Mouse (Mus musculus) intestine, embryonic 15.5 days (tissue): Measurements from ENCODE around the gene Bglap. TPM values are rescaled to one million over a fixed set of nuclear protein-coding genes. Genes with fewer than 3 reads are reported as not detected.
A peak's percentile ranks its signal among the peaks of the same experiment; 100 is the strongest.
"Not testable (repeated sequence)": the region's sequence is repeated elsewhere in the genome, so short reads cannot be mapped to it uniquely, and the experiment has no call there.

Experiments
- ATAC-seq: fragments of 200-750 bp; cut with Nextera tagmentation; 2 replicates; pipeline ENCODE4 v1.8.0; 2017; ENCODE audit warnings: moderate TSS enrichment, moderate library complexity
- H3K27ac ChIP-seq: fragments of 300-500 bp; sonication (generic); 2 replicates; pipeline ENCODE4 v1.5.1; 2015; ENCODE audit warnings: mild to moderate bottlenecking, inconsistent platforms
- H3K27me3 ChIP-seq: fragments of 300-500 bp; sonication (generic); replicated peaks from 2 replicates; pipeline ENCODE4 v1.6.1; 2015; ENCODE audit warnings: inconsistent platforms
- H3K36me3 ChIP-seq: fragments of 300-500 bp; sonication (generic); 2 replicates; pipeline ENCODE4 v1.6.1; 2015; ENCODE audit warnings: inconsistent platforms
- H3K4me1 ChIP-seq: fragments of 300-500 bp; sonication (generic); replicated peaks from 2 replicates; pipeline ENCODE4 v1.6.1; 2015; ENCODE audit warnings: inconsistent platforms
- H3K4me2 ChIP-seq: fragments of 300-500 bp; sonication (generic); replicated peaks from 2 replicates; pipeline ENCODE4 v1.6.1; 2015; ENCODE audit warnings: mild to moderate bottlenecking, inconsistent platforms
- H3K4me3 ChIP-seq: fragments of 300-500 bp; sonication (generic); replicated peaks from 2 replicates; pipeline ENCODE4 v1.5.1; 2015; ENCODE audit warnings: inconsistent platforms
- H3K9ac ChIP-seq: fragments of 300-500 bp; sonication (generic); 2 replicates; pipeline ENCODE4 v1.6.1; 2015; ENCODE audit warnings: inconsistent platforms
- H3K9me3 ChIP-seq: fragments of 300-500 bp; sonication (generic); 2 replicates; pipeline ENCODE4 v1.6.1; 2016; ENCODE audit warnings: inconsistent platforms
- WGBS: fragments of 180-500 bp; shearing (Covaris S2); methylation state at CpG from one replicate; pipeline ENCODE4 v1.1.7; 2015; 5-methylcytosine and 5-hydroxymethylcytosine counted together
- polyA plus RNA-seq: library from polyadenylated mRNA; unstranded; fragments of >200 nt; fragmentation: Nextera tagmentation; extraction: Ambion mirVana; gene quantifications from 2 replicates; pipeline ENCODE4 v1.2.1, GENCODE M21; 2015

Bglap gene
- not detected in 2 replicates for polyA plus RNA-seq

- 76% methylated on average over 5 of the region's 5 CpGs for WGBS
- H3K4me1 ChIP-seq, result 0 out of 2 replicates have a peak, but pooled peaks cover 3% of the 10 kb centered on the region
- H3K27ac ChIP-seq, result no peak within 1 kb of the TSS
- H3K9ac ChIP-seq, result no peak within 1 kb of the TSS
- no peak within 1 kb of the TSS for H3K4me2 ChIP-seq
- H3K36me3 ChIP-seq, result no peaks in the 10 kb centered on the region
- no peak within 1 kb of the TSS for H3K4me3 ChIP-seq
- no peaks in the 10 kb centered on the region for H3K27me3 ChIP-seq
- no peaks in the 10 kb centered on the region for H3K9me3 ChIP-seq
- ATAC-seq, result no peak
Observed at GRCm38 (mm10) chr3:88384364-88384763, at the start of gene Bglap. Gene Bglap, minus strand, starts transcription at chr3:88384464.

- not testable (repeated sequence) for ATAC-seq, H3K4me2 ChIP-seq, H3K9ac ChIP-seq, H3K4me3 ChIP-seq, H3K27me3 ChIP-seq, H3K9me3 ChIP-seq, H3K36me3 ChIP-seq, H3K27ac ChIP-seq
- peaks cover 10% of the 10 kb centered on the region for H3K4me1 ChIP-seq
- 71% methylated on average over 8 of the region's 8 CpGs for WGBS
Observed at GRCm38 (mm10) chr3:88428639-88429038, 44.4 kb upstream of the Bglap start.

- H3K27me3 ChIP-seq, result no peaks in the 10 kb centered on the region
- no peak overlapping the region for H3K4me2 ChIP-seq
- H3K9ac ChIP-seq, result no peak overlapping the region
- no peaks in the 10 kb centered on the region for H3K9me3 ChIP-seq
- H3K27ac ChIP-seq, result no peak overlapping the region
- H3K4me3 ChIP-seq, result no peak overlapping the region
- peaks cover 16% of the 10 kb centered on the region for H3K4me1 ChIP-seq
- no peak for ATAC-seq
- WGBS, result 73% methylated on average over 4 of the region's 4 CpGs
- no peaks in the 10 kb centered on the region for H3K36me3 ChIP-seq
Observed at GRCm38 (mm10) chr3:88427342-88427905, 43.2 kb upstream of the Bglap start.

GRCm38 (mm10) chr3:88425708-88426420 lies 41.6 kb upstream of the Bglap start:
- Histone ChIP-seq H3K9me3 (no peaks in the 10 kb centered on the region), H3K27me3 (no peaks in the 10 kb centered on the region), H3K9ac (no peak overlapping the region), H3K36me3 (0 out of 2 replicates have a peak, but pooled peaks cover 5% of the 10 kb centered on the region), H3K4me3 (no peak overlapping the region), H3K27ac (no peak overlapping the region), H3K4me1 (peaks cover 27% of the 10 kb centered on the region), H3K4me2 (no peak overlapping the region)
- no peak for ATAC-seq
- 78% methylated on average over 10 of the region's 10 CpGs for WGBS

- 12% methylated on average over 2 of the region's 2 CpGs for WGBS
- no peaks in the 10 kb centered on the region for H3K9me3 ChIP-seq
- H3K4me2 ChIP-seq, result peak overlapping the region; percentile 45
- H3K27me3 ChIP-seq, result no peaks in the 10 kb centered on the region
- H3K27ac ChIP-seq, result no peak overlapping the region
- peak overlapping the region; percentile 74 for H3K4me3 ChIP-seq
- H3K4me1 ChIP-seq, result peaks cover 27% of the 10 kb centered on the region
- peaks cover 10% of the 10 kb centered on the region for H3K36me3 ChIP-seq
- no peak overlapping the region for H3K9ac ChIP-seq
- peak; percentile 19; the same call in 1 of the 2 replicates for ATAC-seq
Observed at GRCm38 (mm10) chr3:88425330-88425689, 41.0 kb upstream of the Bglap start.

- Histone ChIP-seq H3K9me3 (no peaks in the 10 kb centered on the region), H3K4me2 (peak within 1 kb of the TSS; percentile 85), H3K9ac (peak within 1 kb of the TSS; percentile 66), H3K27ac (0 out of 2 replicates have a peak within 1 kb of the TSS, but pooled peaks have one; percentile 32), H3K36me3 (peaks cover 15% of the 10 kb centered on the region), H3K27me3 (no peaks in the 10 kb centered on the region), H3K4me1 (peaks cover 27% of the 10 kb centered on the region), H3K4me3 (peak within 1 kb of the TSS; percentile 74)
- peak; percentile 98 for ATAC-seq
- 1% methylated on average over 35 of the region's 35 CpGs for WGBS
Observed at GRCm38 (mm10) chr3:88424605-88425329, 40.5 kb upstream of the Bglap start, which contains the start of gene Slc25a44. Gene Slc25a44, minus strand, starts transcription at chr3:88425139.

- ATAC-seq, result peak; percentile 46
- 47% methylated on average over 9 of the region's 9 CpGs for WGBS
- Histone ChIP-seq H3K9ac (no peak overlapping the region; the same call in 1 of the 2 replicates), H3K4me2 (peak overlapping the region; percentile 22), H3K36me3 (peaks cover 30% of the 10 kb centered on the region), H3K4me3 (no peak overlapping the region), H3K27ac (0 out of 2 replicates have a peak overlapping the region, but pooled peaks have one; percentile 22), H3K27me3 (no peaks in the 10 kb centered on the region), H3K4me1 (peaks cover 27% of the 10 kb centered on the region), H3K9me3 (no peaks in the 10 kb centered on the region)
Observed at GRCm38 (mm10) chr3:88422020-88422720, 37.9 kb upstream of the Bglap start.

- Histone ChIP-seq H3K4me2 (no peak overlapping the region), H3K9ac (no peak overlapping the region), H3K36me3 (peaks cover 31% of the 10 kb centered on the region), H3K4me3 (no peak overlapping the region), H3K27me3 (no peaks in the 10 kb centered on the region), H3K27ac (no peak overlapping the region), H3K9me3 (no peaks in the 10 kb centered on the region), H3K4me1 (peaks cover 30% of the 10 kb centered on the region)
- ATAC-seq, result no peak
- WGBS, result 94% methylated on average over 19 of the region's 19 CpGs
Observed at GRCm38 (mm10) chr3:88420771-88421170, 36.5 kb upstream of the Bglap start.

GRCm38 (mm10) chr3:88418016-88418415 lies 33.8 kb upstream of the Bglap start:
- H3K4me1 ChIP-seq, result peaks cover 21% of the 10 kb centered on the region

GRCm38 (mm10) chr3:88415668-88416067 lies 31.4 kb upstream of the Bglap start:
- H3K4me1 ChIP-seq, result peaks cover 12% of the 10 kb centered on the region
- no peak overlapping the region for H3K27ac ChIP-seq
- H3K9me3 ChIP-seq, result no peaks in the 10 kb centered on the region
- H3K9ac ChIP-seq, result no peak overlapping the region
- 59% methylated on average over 4 of the region's 4 CpGs for WGBS
- no peaks in the 10 kb centered on the region for H3K27me3 ChIP-seq
- 0 out of 2 replicates have a peak overlapping the region, but pooled peaks have one; percentile 22 for H3K4me2 ChIP-seq
- no peak overlapping the region for H3K4me3 ChIP-seq
- ATAC-seq, result peak; percentile 64; the same call in 1 of the 2 replicates
- H3K36me3 ChIP-seq, result peaks cover 32% of the 10 kb centered on the region

More at GRCm38 (mm10) chr3:88418016-88418415, 33.8 kb upstream of the Bglap start:
- Histone ChIP-seq H3K36me3 (peaks cover 36% of the 10 kb centered on the region), H3K9me3 (no peaks in the 10 kb centered on the region), H3K9ac (no peak overlapping the region), H3K4me2 (no peak overlapping the region), H3K4me3 (no peak overlapping the region), H3K27me3 (no peaks in the 10 kb centered on the region), H3K27ac (no peak overlapping the region)
- ATAC-seq, result no peak
- WGBS, result 70% methylated on average over 6 of the region's 6 CpGs

GRCm38 (mm10) chr3:88412636-88413035 lies 28.4 kb upstream of the Bglap start:
- H3K36me3 ChIP-seq, result peaks cover 12% of the 10 kb centered on the region; the same call in 1 of the 2 replicates

More at GRCm38 (mm10) chr3:88412636-88413035, 28.4 kb upstream of the Bglap start:
- no peak overlapping the region for H3K4me2 ChIP-seq
- no peaks in the 10 kb centered on the region for H3K9me3 ChIP-seq
- no peak overlapping the region for H3K9ac ChIP-seq
- 86% methylated on average over 11 of the region's 11 CpGs for WGBS
- no peaks in the 10 kb centered on the region for H3K27me3 ChIP-seq
- H3K4me1 ChIP-seq, result peaks cover 28% of the 10 kb centered on the region
- ATAC-seq, result no peak
- no peak overlapping the region for H3K4me3 ChIP-seq
- H3K27ac ChIP-seq, result no peak overlapping the region
